Mouse (Mus musculus): ENCODE measurements at regions not wholly inside any gene's neighbourhood (a gene's known extent, or its start where the extent isn't known, plus 50 kb on each side); places are given as distances from the start of the nearest gene placed in this dataset.

- Histone ChIP-seq H3K27me3 (ENCODE audit: insufficient read depth, low read length) (no peaks in the 10 kb centered on the region), H3K4me2 (ENCODE audit: low read depth) (no peak overlapping the region), H3K9ac (no peak overlapping the region), H3K36me3 (ENCODE audit: insufficient read depth) (no peaks in the 10 kb centered on the region), H3K4me3 (ENCODE audit: low read depth, low read length) (no peak overlapping the region), H3K9me3 (ENCODE audit: low read length) (no peaks in the 10 kb centered on the region), H3K4me1 (ENCODE audit: insufficient read depth) (no peaks in the 10 kb centered on the region), H3K27ac (ENCODE audit: low read depth, low read length) (no peak overlapping the region)
- no peak for TF ChIP-seq CTCF (IDR thresholded peaks at IDR 0.05; ENCODE audit: low read depth)
- WGBS = 65% methylated on average over 8 of the region's 8 CpGs
- no peak for DNase-seq
- ATAC-seq = no peak
Observed at GRCm38 (mm10) chr13:119232100-119233029, 196.0 kb upstream of the Paip1 start.

- Histone ChIP-seq H3K9me3 (ENCODE audit: low read length) (no peaks in the 10 kb centered on the region), H3K27me3 (ENCODE audit: insufficient read depth, low read length) (no peaks in the 10 kb centered on the region), H3K9ac (no peak overlapping the region), H3K27ac (ENCODE audit: low read depth, low read length) (no peak overlapping the region), H3K4me1 (ENCODE audit: insufficient read depth) (no peaks in the 10 kb centered on the region), H3K36me3 (ENCODE audit: insufficient read depth) (no peaks in the 10 kb centered on the region), H3K4me3 (ENCODE audit: low read depth, low read length) (no peak overlapping the region), H3K4me2 (ENCODE audit: low read depth) (no peak overlapping the region)
- 94% methylated on average over 4 of the region's 4 CpGs for WGBS
- no peak for TF ChIP-seq CTCF (IDR thresholded peaks at IDR 0.05; ENCODE audit: low read depth)
- DNase-seq (no peak), ATAC-seq (no peak)
Observed at GRCm38 (mm10) chr13:119233030-119233385, 195.4 kb upstream of the Paip1 start.

GRCm38 (mm10) chr13:119233869-119234268 is 194.5 kb upstream of the Paip1 start:
- Histone ChIP-seq H3K4me3 (ENCODE audit: low read depth, low read length) (no peak overlapping the region), H3K27ac (ENCODE audit: low read depth, low read length) (no peak overlapping the region), H3K27me3 (ENCODE audit: insufficient read depth, low read length) (no peaks in the 10 kb centered on the region), H3K9me3 (ENCODE audit: low read length) (no peaks in the 10 kb centered on the region), H3K4me2 (ENCODE audit: low read depth) (no peak overlapping the region), H3K36me3 (ENCODE audit: insufficient read depth) (no peaks in the 10 kb centered on the region), H3K9ac (no peak overlapping the region), H3K4me1 (ENCODE audit: insufficient read depth) (no peaks in the 10 kb centered on the region)
- no peak for TF ChIP-seq CTCF (IDR thresholded peaks at IDR 0.05; ENCODE audit: low read depth)
- ATAC-seq (no peak), DNase-seq (no peak)
- WGBS = 85% methylated on average over 3 of the region's 3 CpGs

GRCm38 (mm10) chr13:119242358-119242757 is 186.0 kb upstream of the Paip1 start:
- Histone ChIP-seq H3K27me3 (ENCODE audit: insufficient read depth, low read length) (no peaks in the 10 kb centered on the region), H3K9me3 (ENCODE audit: low read length) (no peaks in the 10 kb centered on the region), H3K9ac (no peak overlapping the region), H3K27ac (ENCODE audit: low read depth, low read length) (no peak overlapping the region), H3K4me2 (ENCODE audit: low read depth) (no peak overlapping the region), H3K4me3 (ENCODE audit: low read depth, low read length) (no peak overlapping the region), H3K4me1 (ENCODE audit: insufficient read depth) (no peaks in the 10 kb centered on the region), H3K36me3 (ENCODE audit: insufficient read depth) (no peaks in the 10 kb centered on the region)
- ATAC-seq (no peak), DNase-seq (no peak)
- TF ChIP-seq CTCF (IDR thresholded peaks at IDR 0.05; ENCODE audit: low read depth) = no peak
- 55% methylated on average over 3 of the region's 3 CpGs for WGBS

GRCm38 (mm10) chr13:119247101-119247500 is 181.3 kb upstream of the Paip1 start:
- 62% methylated on average over 2 of the region's 2 CpGs for WGBS
- TF ChIP-seq CTCF (IDR thresholded peaks at IDR 0.05; ENCODE audit: low read depth) = no peak
- Histone ChIP-seq H3K9me3 (ENCODE audit: low read length) (no peaks in the 10 kb centered on the region), H3K27me3 (ENCODE audit: insufficient read depth, low read length) (no peaks in the 10 kb centered on the region), H3K4me2 (ENCODE audit: low read depth) (no peak overlapping the region), H3K9ac (no peak overlapping the region), H3K4me1 (ENCODE audit: insufficient read depth) (no peaks in the 10 kb centered on the region), H3K27ac (ENCODE audit: low read depth, low read length) (no peak overlapping the region), H3K4me3 (ENCODE audit: low read depth, low read length) (no peak overlapping the region), H3K36me3 (ENCODE audit: insufficient read depth) (no peaks in the 10 kb centered on the region)
- ATAC-seq (no peak), DNase-seq (no peak)

- WGBS = 80% methylated on average over 2 of the region's 2 CpGs
- H3K36me3 ChIP-seq (ENCODE audit: insufficient read depth) = no peaks in the 10 kb centered on the region
Observed at GRCm38 (mm10) chr13:119252006-119252405, 176.4 kb upstream of the Paip1 start.

GRCm38 (mm10) chr13:119256350-119256749 is 172.1 kb upstream of the Paip1 start:
- no peak for TF ChIP-seq CTCF (IDR thresholded peaks at IDR 0.05; ENCODE audit: low read depth)
- DNase-seq (no peak), ATAC-seq (no peak)
- WGBS = 47% methylated on average over 6 of the region's 6 CpGs
- Histone ChIP-seq H3K36me3 (ENCODE audit: insufficient read depth) (no peaks in the 10 kb centered on the region), H3K4me2 (ENCODE audit: low read depth) (no peak overlapping the region), H3K4me3 (ENCODE audit: low read depth, low read length) (no peak overlapping the region), H3K9me3 (ENCODE audit: low read length) (no peaks in the 10 kb centered on the region), H3K4me1 (ENCODE audit: insufficient read depth) (no peaks in the 10 kb centered on the region), H3K9ac (no peak overlapping the region), H3K27me3 (ENCODE audit: insufficient read depth, low read length) (no peaks in the 10 kb centered on the region), H3K27ac (ENCODE audit: low read depth, low read length) (no peak overlapping the region)

More at GRCm38 (mm10) chr13:119252006-119252405, 176.4 kb upstream of the Paip1 start:
- 0 out of 2 replicates have a peak, but pooled peaks have one; percentile 27 for ATAC-seq
- no peak overlapping the region for H3K4me2 ChIP-seq (ENCODE audit: low read depth)
- H3K4me1 ChIP-seq (ENCODE audit: insufficient read depth) = no peaks in the 10 kb centered on the region
- DNase-seq = peak; percentile 8
- H3K27me3 ChIP-seq (ENCODE audit: insufficient read depth, low read length) = no peaks in the 10 kb centered on the region
- H3K9me3 ChIP-seq (ENCODE audit: low read length) = no peaks in the 10 kb centered on the region
- H3K4me3 ChIP-seq (ENCODE audit: low read depth, low read length) = no peak overlapping the region
- TF ChIP-seq CTCF (IDR thresholded peaks at IDR 0.05; ENCODE audit: low read depth) = no peak
- H3K27ac ChIP-seq (ENCODE audit: low read depth, low read length) = no peak overlapping the region
- H3K9ac ChIP-seq = no peak overlapping the region
